Mouse (Mus musculus): ENCODE data around the gene Sun1. TPM values are rescaled to one million over a fixed set of nuclear protein-coding genes. Genes with fewer than 3 reads are reported as not detected.

Sun1 gene
- total RNA-seq, 2 experiments from 2014 or later = 36.8 to 37.0 TPM

- no peak for DNase-seq (ENCODE audit: low spot score)
These were observed 85.1 kb downstream of the Sun1 start for GRCm38 (mm10) chr5:139285383-139286067.

- DNase-seq (ENCODE audit: low spot score) = no peak
These were observed 85.9 kb downstream of the Sun1 start for GRCm38 (mm10) chr5:139286142-139286941.

- DNase-seq (ENCODE audit: low spot score) = no peak
These were observed 86.7 kb downstream of the Sun1 start for GRCm38 (mm10) chr5:139287099-139287498.

GRCm38 (mm10) chr5:139287787-139288186, 87.3 kb downstream of the Sun1 start:
- no peak for DNase-seq (ENCODE audit: low spot score)

- DNase-seq (ENCODE audit: low spot score) = no peak
These were observed 88.2 kb downstream of the Sun1 start for GRCm38 (mm10) chr5:139288591-139288990.

GRCm38 (mm10) chr5:139290467-139291259, 90.2 kb downstream of the Sun1 start:
- no peak for DNase-seq (ENCODE audit: low spot score)

- no peak for DNase-seq (ENCODE audit: low spot score)
These were observed 91.5 kb downstream of the Sun1 start for GRCm38 (mm10) chr5:139291811-139292560.

GRCm38 (mm10) chr5:139294089-139294488, 93.7 kb downstream of the Sun1 start:
- no peak for DNase-seq (ENCODE audit: low spot score)

- no peak for DNase-seq (ENCODE audit: low spot score)
These were observed 96.7 kb downstream of the Sun1 start for GRCm38 (mm10) chr5:139297092-139297491.

GRCm38 (mm10) chr5:139297745-139298144, 97.3 kb downstream of the Sun1 start:
- no peak for DNase-seq (ENCODE audit: low spot score)

Other genes starting within 250 kb of the Sun1 start
- 10 to 100 TPM; 18.8 to 22.9 TPM for gene Pdgfa, start 203.3 kb upstream of the Sun1 start, total RNA-seq (2021)
- gene Prkar1b, start 50.6 kb upstream of the Sun1 start, total RNA-seq (2021) = 1 to 10 TPM in 1 of 2 experiments, under 1 TPM in 1; 0.78 to 1.3 TPM
- 10 to 100 TPM; 16.3 to 18.5 TPM for gene Dnaaf5, start 50.4 kb upstream of the Sun1 start, total RNA-seq (2021)
- gene Get4, start 51.7 kb downstream of the Sun1 start, total RNA-seq (2021) = 10 to 100 TPM; 28.6 to 31.9 TPM
- gene Adap1, start 125.0 kb downstream of the Sun1 start, total RNA-seq (2021) = 1 to 10 TPM in 1 of 2 experiments, under 1 TPM in 1; 0.66 to 1.4 TPM
- 10 to 100 TPM; 55.0 to 68.4 TPM for gene Cox19, start 150.8 kb downstream of the Sun1 start, total RNA-seq (2021)
- gene Cyp2w1, start 152.0 kb downstream of the Sun1 start, total RNA-seq (2021) = not detected
- gene Gpr146, start 177.1 kb downstream of the Sun1 start, total RNA-seq (2021) = 10 to 100 TPM; 21.8 to 28.9 TPM
- gene C130050O18Rik, start 204.6 kb downstream of the Sun1 start, total RNA-seq (2021) = under 1 TPM; 0.12 to 0.21 TPM
- gene Gper1, start 222.5 kb downstream of the Sun1 start, total RNA-seq (2021) = under 1 TPM; 0.59 to 0.82 TPM

Data from gastrocnemius, adult 18-20 months (tissue).